Mouse (Mus musculus): ENCODE measurements around the gene Tmed2.

- TF ChIP-seq CTCF (IDR thresholded peaks at IDR 0.05; ENCODE audit: control insufficient read depth, insufficient read depth, insufficient replicate concordance, low read depth, low read length), result no peak
- no peak for TF ChIP-seq POLR2A (IDR thresholded peaks at IDR 0.05; ENCODE audit: control insufficient read depth, low read depth, low read length)
These were observed 47.9 kb upstream of the Tmed2 start for GRCm38 (mm10) chr5:124492618-124493017.
